ENCODE assay signal across 9 mouse cellular contexts in genomic region chr11:11829161-11830000, GRCm38 (mm10). TPM values are rescaled to one million over a fixed set of nuclear protein-coding genes. Genes with fewer than 3 reads are reported as not detected.
DNase-seq lines count a peak whose midpoint lies in the region; ATAC-seq and TF ChIP-seq lines count a peak whose summit lies in the region.
"Had no signal": no experiment of that assay in that cellular context is flagged by ENCODE, and none has a peak within 500 bp of the region (broad histone marks: within the 10 kb centered on the region; RNA-seq: fewer than 3 reads in every experiment).

No protein-coding gene starts in this region.

- peak; percentile 73 for ATAC-seq in intestine, embryonic 14.5 days (replicated peaks; ENCODE audit: low FRiP score, low TSS enrichment, low read depth)
- no peak for ATAC-seq in intestine, postnatal 0 days
- peak; percentile 51 for ATAC-seq in midbrain, embryonic 13.5 days

- TF ChIP-seq CTCF in intestine, postnatal 0 days (IDR thresholded peaks at IDR 0.05; ENCODE audit: low read depth), result no peak

- peak; percentile 69 for DNase-seq in intestine, embryonic 14.5 days (ENCODE audit: low spot score)
- peak; percentile 74 for DNase-seq in embryo, embryonic 10.5 days (ENCODE audit: low spot score)
- peak; percentile 56 for DNase-seq in kidney, postnatal 14 days
- DNase-seq in MN1 (ENCODE audit: low spot score), result no peak
- DNase-seq in natural killer cell, adult 2 months (ENCODE audit: low spot score in 2 of 2), result no peak
- no peak for DNase-seq in left cerebral cortex, adult 18-20 months (ENCODE audit: low spot score in 2 of 2)
- DNase-seq: cerebellum, adult 9-10 months had no signal

- H3K27ac ChIP-seq in intestine, embryonic 14.5 days (ENCODE audit: low read depth), result peak overlapping the region; percentile 88
- H3K27ac ChIP-seq in intestine, postnatal 0 days (ENCODE audit: low read depth, low read length), result no peak overlapping the region
- H3K27ac ChIP-seq in midbrain, embryonic 13.5 days, result no peak overlapping the region

- peak overlapping the region; percentile 28 for H3K4me2 ChIP-seq in intestine, embryonic 14.5 days (ENCODE audit: low read length)
- H3K4me2 ChIP-seq in intestine, postnatal 0 days (replicated peaks; ENCODE audit: low read depth), result no peak overlapping the region
- no peak overlapping the region for H3K4me2 ChIP-seq in midbrain, embryonic 13.5 days (replicated peaks)

- no peaks in the 10 kb centered on the region for H3K36me3 ChIP-seq in intestine, embryonic 14.5 days (ENCODE audit: control insufficient read depth, insufficient read depth, low read length)
- no peaks in the 10 kb centered on the region for H3K36me3 ChIP-seq in intestine, postnatal 0 days (ENCODE audit: control insufficient read depth, insufficient read depth)
- no peaks in the 10 kb centered on the region for H3K36me3 ChIP-seq in midbrain, embryonic 13.5 days

- H3K9ac ChIP-seq in intestine, embryonic 14.5 days (ENCODE audit: low read length), result 0 out of 2 replicates have a peak overlapping the region, but pooled peaks have one; percentile 13
- H3K9ac ChIP-seq in intestine, postnatal 0 days (ENCODE audit: low read depth, low read length), result no peak overlapping the region
- H3K9ac ChIP-seq in midbrain, embryonic 13.5 days (replicated peaks), result no peak overlapping the region

- peaks cover 64% of the 10 kb centered on the region for H3K4me1 ChIP-seq in intestine, embryonic 14.5 days (replicated peaks; ENCODE audit: control insufficient read depth, insufficient read depth, low read length)
- peaks cover 15% of the 10 kb centered on the region for H3K4me1 ChIP-seq in intestine, postnatal 0 days (replicated peaks; ENCODE audit: control insufficient read depth, insufficient read depth, low read length)
- H3K4me1 ChIP-seq in midbrain, embryonic 13.5 days (replicated peaks), result peaks cover 58% of the 10 kb centered on the region

- 27% methylated on average over 11 of the region's 11 CpGs for WGBS in intestine, embryonic 14.5 days
- WGBS in intestine, postnatal 0 days, result 35% methylated on average over 11 of the region's 11 CpGs
- 17% methylated on average over 11 of the region's 11 CpGs for WGBS in midbrain, embryonic 13.5 days

- no peaks in the 10 kb centered on the region for H3K9me3 ChIP-seq in intestine, embryonic 14.5 days (ENCODE audit: control insufficient read depth, low read length)
- no peaks in the 10 kb centered on the region for H3K9me3 ChIP-seq in intestine, postnatal 0 days (ENCODE audit: control insufficient read depth)
- H3K9me3 ChIP-seq in midbrain, embryonic 13.5 days, result no peaks in the 10 kb centered on the region

- H3K4me3 ChIP-seq in intestine, embryonic 14.5 days (ENCODE audit: low read depth, low read length), result no peak overlapping the region
- no peak overlapping the region for H3K4me3 ChIP-seq in intestine, postnatal 0 days (ENCODE audit: low read depth, low read length)
- no peak overlapping the region for H3K4me3 ChIP-seq in midbrain, embryonic 13.5 days (replicated peaks)

- H3K27me3 ChIP-seq in intestine, embryonic 14.5 days (replicated peaks; ENCODE audit: control insufficient read depth, insufficient read depth, low read length), result no peaks in the 10 kb centered on the region
- no peaks in the 10 kb centered on the region for H3K27me3 ChIP-seq in intestine, postnatal 0 days (replicated peaks; ENCODE audit: control insufficient read depth, insufficient read depth, low read length)
- no peaks in the 10 kb centered on the region for H3K27me3 ChIP-seq in midbrain, embryonic 13.5 days

RNA-seq across cellular contexts. Expression of gene Fignl1, which starts 20.6 kb away (rescaled TPM):
- 61.7 and 63.7 TPM in 2 replicates for polyA plus RNA-seq in intestine, embryonic 14.5 days (2014; fragmentation: Nextera tagmentation; extraction: Ambion mirVana)
- 8.1 and 8.3 TPM in 2 replicates for polyA plus RNA-seq in intestine, postnatal 0 days (2015; fragmentation: Nextera tagmentation; extraction: Ambion mirVana)
- polyA plus RNA-seq in midbrain, embryonic 13.5 days (2015; fragmentation: Nextera tagmentation; extraction: Ambion mirVana), result 23.6 and 26.2 TPM in 2 replicates
- total RNA-seq in left cerebral cortex, adult 18-20 months (2021), result under 1 TPM; 0.33 to 0.44 TPM

Comparison
In these comparisons a context has a peak if more than half of its experiments do, and no peak if none do; other contexts are left out.
1. DNase-seq: peak in intestine, embryonic 14.5 days (single experiment), embryo, embryonic 10.5 days (single experiment) and kidney, postnatal 14 days (single experiment); none in MN1 (single experiment), natural killer cell, adult 2 months (0 of 2) and left cerebral cortex, adult 18-20 months (0 of 2).